In the genomic region with DNA sequence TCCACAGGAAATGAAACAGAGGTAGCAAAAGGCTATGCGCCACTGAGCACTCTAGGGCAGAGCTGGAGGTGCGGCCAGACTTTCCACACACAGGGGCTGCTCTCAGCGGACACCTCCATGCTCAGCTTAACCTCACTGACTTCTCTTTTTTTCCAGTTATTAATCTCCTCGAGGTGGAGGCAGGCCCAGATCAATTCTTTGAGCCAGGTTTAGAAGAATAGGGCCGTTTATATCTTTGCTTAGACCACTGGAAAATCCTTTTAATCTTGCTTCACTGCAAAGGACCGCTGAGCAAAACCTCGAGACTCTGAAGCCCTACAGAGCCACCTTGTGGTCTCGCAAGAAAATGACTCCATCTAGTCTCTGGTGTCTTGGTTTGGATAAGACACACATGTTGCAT, we compare ENCODE assay signal across 8 mouse cellular contexts. TPM values are rescaled to one million over a fixed set of nuclear protein-coding genes. Genes with fewer than 3 reads are reported as not detected.
DNase-seq lines count a peak whose midpoint lies in the region; ATAC-seq and TF ChIP-seq lines count a peak whose summit lies in the region.

No protein-coding gene starts in this region.

- H3K9ac ChIP-seq in heart, postnatal 0 days (replicated peaks; ENCODE audit: low read depth, low read length): no peak overlapping the region

- H3K27me3 ChIP-seq in heart, postnatal 0 days (ENCODE audit: control insufficient read depth, insufficient read depth, low read length): no peaks in the 10 kb centered on the region

- H3K9me3 ChIP-seq in heart, postnatal 0 days (replicated peaks; ENCODE audit: control insufficient read depth, low read length): no peaks in the 10 kb centered on the region

- no peak for TF ChIP-seq EP300 in heart, postnatal 0 days (IDR thresholded peaks at IDR 0.05; ENCODE audit: low read depth)

- H3K36me3 ChIP-seq in heart, postnatal 0 days (replicated peaks; ENCODE audit: control insufficient read depth, insufficient read depth, low read length): no peaks in the 10 kb centered on the region

- peak; percentile 83 for TF ChIP-seq CTCF in heart, postnatal 0 days (IDR thresholded peaks at IDR 0.05; ENCODE audit: low read depth)
- TF ChIP-seq CTCF in layer of hippocampus, adult 2 months (conservative IDR thresholded peaks at IDR 0.05): peak; percentile 86

- WGBS in heart, postnatal 0 days: 7% methylated on average over 8 of the region's 8 CpGs

- DNase-seq in 3T3-L1 (ENCODE audit: low read depth, low spot score): peak; percentile 70
- DNase-seq in adipocyte (ENCODE audit: low spot score): peak; percentile 49
- peak; percentile 70 for DNase-seq in embryo, embryonic 9.5 days (ENCODE audit: extremely low spot score)
- DNase-seq in heart, postnatal 0 days (ENCODE audit: low spot score): peak; percentile 52
- DNase-seq in layer of hippocampus, adult 2 months (ENCODE audit: low spot score in 2 of 2): peak; percentile 37 to 46
- peak; percentile 53 for DNase-seq in lung, postnatal 10 days
- DNase-seq in right cerebral cortex, adult 18-20 months: peak; percentile 39
- DNase-seq in thymus, adult 18-20 months: no peak

- H3K27ac ChIP-seq in heart, postnatal 0 days (ENCODE audit: low read depth): no peak overlapping the region
- H3K27ac ChIP-seq in layer of hippocampus, adult 2 months: peak overlapping the region; percentile 3; the same call in 1 of the 2 replicates

- H3K4me2 ChIP-seq in heart, postnatal 0 days (ENCODE audit: low read depth, low read length): peak overlapping the region; percentile 42

- ATAC-seq in heart, postnatal 0 days (ENCODE audit: insufficient read depth, low read depth): peak; percentile 45; the same call in 1 of the 2 replicates

- H3K4me1 ChIP-seq in heart, postnatal 0 days (ENCODE audit: control insufficient read depth, insufficient read depth): no peaks in the 10 kb centered on the region

- H3K4me3 ChIP-seq in heart, postnatal 0 days (ENCODE audit: low read depth, low read length): no peak overlapping the region
- H3K4me3 ChIP-seq in layer of hippocampus, adult 2 months: no peak overlapping the region; the same call in 1 of the 2 replicates

RNA-seq across cellular contexts. Expression of gene Fam181b, which starts 15.8 kb away (rescaled TPM):
- total RNA-seq in heart, postnatal 0 days (2014; rRNA removed; ENCODE audit: low replicate concordance): 6.0 and 7.5 TPM in 2 replicates
- 3.0 and 3.5 TPM in 2 replicates for polyA plus RNA-seq in heart, postnatal 0 days (2015; fragmentation: Nextera tagmentation; extraction: Ambion mirVana)
- 10 to 100 TPM; 16.7 to 17.6 TPM for total RNA-seq in layer of hippocampus, adult 2 months (2021)

Comparison
In these comparisons a context has a peak if more than half of its experiments do, and no peak if none do; other contexts are left out.
1. DNase-seq: peak in 3T3-L1 (single experiment), adipocyte (single experiment), embryo, embryonic 9.5 days (single experiment), heart, postnatal 0 days (single experiment), layer of hippocampus, adult 2 months (2 of 2), lung, postnatal 10 days (single experiment) and right cerebral cortex, adult 18-20 months (single experiment); none in thymus, adult 18-20 months (0 of 2).